Mouse (Mus musculus) v-Abl transformed pro-B cells (cell line): ENCODE measurements at regions not wholly inside any gene's neighbourhood (a gene's known extent, or its start where the extent isn't known, plus 50 kb on each side); places are given as distances from the start of the nearest gene placed in this dataset.

ENCODE experiments used
- in situ Hi-C, 2 experiments: fragments of 400-800 bp; cut with MboI; formaldehyde crosslinking; loops; one replicate each; pipeline ENCODE4 v1.15.1; 2025; ENCODE audit not compliant: unreplicated experiment in 2 of 2

- in situ Hi-C loops = no loop called here
Observed at GRCm38 (mm10) chr14:97694238-97694637, 475.3 kb downstream of the Dach1 start.

- in situ Hi-C loops = no loop called here
Observed at GRCm38 (mm10) chr14:97684617-97685016, 484.9 kb downstream of the Dach1 start.

- in situ Hi-C loops = no loop called here
Observed at GRCm38 (mm10) chr14:97667806-97668205, 501.8 kb downstream of the Dach1 start.

GRCm38 (mm10) chr14:97638187-97638792, 531.3 kb downstream of the Dach1 start:
- in situ Hi-C loops = no loop called here

GRCm38 (mm10) chr14:97611438-97611837, 558.1 kb downstream of the Dach1 start:
- in situ Hi-C loops = no loop called here

- in situ Hi-C loops = no loop called here
Observed at GRCm38 (mm10) chr14:97596694-97597093, 572.9 kb downstream of the Dach1 start.

- in situ Hi-C loops = no loop called here
Observed at GRCm38 (mm10) chr14:97588611-97589010, 581.0 kb downstream of the Dach1 start.

- in situ Hi-C loops = no loop called here
Observed at GRCm38 (mm10) chr14:97588182-97588581, 581.4 kb downstream of the Dach1 start.

GRCm38 (mm10) chr14:97586962-97587361, 582.6 kb downstream of the Dach1 start:
- in situ Hi-C loops = no loop called here

- in situ Hi-C loops = loop anchor here in 1 of 2 experiments (25.0 kb wide), 1 partner anchor 1442 kb away; no protein-coding TSS in a partner anchor
Observed at GRCm38 (mm10) chr14:97570274-97570673, 599.3 kb downstream of the Dach1 start.

GRCm38 (mm10) chr14:97560121-97560907, 609.3 kb downstream of the Dach1 start:
- in situ Hi-C loops = loop anchor here in 1 of 2 experiments (25.0 kb wide), 1 partner anchor 1452 kb away; no protein-coding TSS in a partner anchor

- in situ Hi-C loops = loop anchor here in 1 of 2 experiments (25.0 kb wide), 1 partner anchor 1453 kb away; no protein-coding TSS in a partner anchor
Observed at GRCm38 (mm10) chr14:97559559-97559958, 610.0 kb downstream of the Dach1 start.

GRCm38 (mm10) chr14:97558289-97558688, 611.3 kb downstream of the Dach1 start:
- in situ Hi-C loops = loop anchor here in 1 of 2 experiments (25.0 kb wide), 1 partner anchor 1454 kb away; no protein-coding TSS in a partner anchor

GRCm38 (mm10) chr14:97557888-97558287, 611.7 kb downstream of the Dach1 start:
- in situ Hi-C loops = loop anchor here in 1 of 2 experiments (25.0 kb wide), 1 partner anchor 1454 kb away; no protein-coding TSS in a partner anchor

- in situ Hi-C loops = no loop called here
Observed at GRCm38 (mm10) chr14:97546276-97546675, 623.3 kb downstream of the Dach1 start.

- in situ Hi-C loops = no loop called here
Observed at GRCm38 (mm10) chr14:97544307-97544706, 625.3 kb downstream of the Dach1 start.

GRCm38 (mm10) chr14:97537012-97537411, 632.6 kb downstream of the Dach1 start:
- in situ Hi-C loops = no loop called here

- in situ Hi-C loops = no loop called here
Observed at GRCm38 (mm10) chr14:97511318-97511717, 658.2 kb downstream of the Dach1 start.

- in situ Hi-C loops = no loop called here
Observed at GRCm38 (mm10) chr14:97489427-97490347, 679.9 kb downstream of the Dach1 start.

- in situ Hi-C loops = no loop called here
Observed at GRCm38 (mm10) chr14:97478236-97478635, 691.3 kb downstream of the Dach1 start.
